Mouse (Mus musculus) layer of hippocampus, adult 9-11 months (tissue): ENCODE measurements around the gene Mageb1.
"Not testable (repeated sequence)": the region's sequence is repeated elsewhere in the genome, so short reads cannot be mapped to it uniquely, and the experiment has no call there.

Source experiments
- DNase-seq: peaks from one replicate; pipeline ENCODE4 v3.0.0; 2022

The Mageb1 gene

GRCm38 (mm10) chrX:92016233-92016632 lies at the start of gene Mageb1:
Mageb1 (minus strand) TSS chrX:92016333.
- DNase-seq: not testable (repeated sequence)
